Mouse (Mus musculus) intestine, postnatal 0 days (tissue): Measurements from ENCODE around the gene Tmem174. TPM values are rescaled to one million over a fixed set of nuclear protein-coding genes. Genes with fewer than 3 reads are reported as not detected.

Experiments used
- ATAC-seq: fragments of 200-750 bp; cut with Nextera tagmentation; 2 replicates; pipeline ENCODE4 v1.8.0; 2017; ENCODE audit warnings: mild to moderate bottlenecking, moderate TSS enrichment, moderate library complexity
- H3K27ac ChIP-seq: fragments of 300-500 bp; sonication (generic); 2 replicates; pipeline ENCODE4 v1.5.1; 2014; ENCODE audit warnings: mild to moderate bottlenecking, low read depth, low read length, moderate library complexity
- H3K27me3 ChIP-seq: fragments of 300-500 bp; sonication (generic); replicated peaks from 2 replicates; pipeline ENCODE4 v1.6.1; 2014; ENCODE audit warnings: low read length, mixed read lengths; ENCODE audit not compliant: control insufficient read depth, insufficient read depth
- H3K36me3 ChIP-seq: fragments of 300-500 bp; sonication (generic); 2 replicates; pipeline ENCODE4 v1.6.1; 2014; ENCODE audit warnings: mild to moderate bottlenecking, moderate library complexity; ENCODE audit not compliant: control insufficient read depth, insufficient read depth
- H3K4me1 ChIP-seq: fragments of 300-500 bp; sonication (generic); replicated peaks from 2 replicates; pipeline ENCODE4 v1.6.1; 2014; ENCODE audit warnings: antibody characterized with exemption, low read length, mixed read lengths; ENCODE audit not compliant: control insufficient read depth, insufficient read depth
- H3K4me2 ChIP-seq: fragments of 300-500 bp; sonication (generic); replicated peaks from 2 replicates; pipeline ENCODE4 v1.6.1; 2014; ENCODE audit warnings: low read depth, mild to moderate bottlenecking, moderate library complexity
- H3K4me3 ChIP-seq: fragments of 300-500 bp; sonication (generic); 2 replicates; pipeline ENCODE4 v1.5.1; 2014; ENCODE audit warnings: low read depth, low read length
- H3K9ac ChIP-seq: fragments of 300-500 bp; sonication (generic); 2 replicates; pipeline ENCODE4 v1.6.1; 2014; ENCODE audit warnings: mild to moderate bottlenecking, low read depth, low read length
- H3K9me3 ChIP-seq: fragments of 300-500 bp; sonication (generic); 2 replicates; pipeline ENCODE4 v1.6.1; 2016; ENCODE audit warnings: mixed run types; ENCODE audit not compliant: control insufficient read depth
- CTCF ChIP-seq: sonication (generic); IDR thresholded peaks from 2 replicates; pipeline ENCODE4 v1.5.1; 2016; ENCODE audit warnings: low read depth, mild to moderate bottlenecking, control low read depth, antibody characterized with exemption, moderate library complexity
- WGBS: fragments of 180-500 bp; shearing (Covaris S2); extraction: QIAGEN DNeasy Blood & Tissue Kit; methylation state at CpG from one replicate; pipeline ENCODE4 v1.1.7; 2014; 5-methylcytosine and 5-hydroxymethylcytosine counted together
- polyA plus RNA-seq: library from polyadenylated mRNA; unstranded; fragments of >200 nt; fragmentation: Nextera tagmentation; extraction: Ambion mirVana; gene quantifications from 2 replicates; pipeline ENCODE4 v1.2.1, GENCODE M21; 2015

Gene Tmem174
- polyA plus RNA-seq, 1 experiment from 2014 or later, result 0.21 TPM

GRCm38 (mm10) chr13:98654129-98654939, 17.1 kb upstream of the Tmem174 start:
- no peak overlapping the region for H3K4me3 ChIP-seq
- no peaks in the 10 kb centered on the region for H3K36me3 ChIP-seq
- H3K4me1 ChIP-seq, result 0 out of 2 replicates have a peak, but pooled peaks cover 2% of the 10 kb centered on the region
- H3K27ac ChIP-seq, result no peak overlapping the region
- no peak overlapping the region for H3K9ac ChIP-seq
- no peak for TF ChIP-seq CTCF
- H3K27me3 ChIP-seq, result no peaks in the 10 kb centered on the region
- no peak overlapping the region for H3K4me2 ChIP-seq
- H3K9me3 ChIP-seq, result no peaks in the 10 kb centered on the region
- no peak for ATAC-seq
- 73% methylated on average over 10 of the region's 10 CpGs for WGBS

DNA sequence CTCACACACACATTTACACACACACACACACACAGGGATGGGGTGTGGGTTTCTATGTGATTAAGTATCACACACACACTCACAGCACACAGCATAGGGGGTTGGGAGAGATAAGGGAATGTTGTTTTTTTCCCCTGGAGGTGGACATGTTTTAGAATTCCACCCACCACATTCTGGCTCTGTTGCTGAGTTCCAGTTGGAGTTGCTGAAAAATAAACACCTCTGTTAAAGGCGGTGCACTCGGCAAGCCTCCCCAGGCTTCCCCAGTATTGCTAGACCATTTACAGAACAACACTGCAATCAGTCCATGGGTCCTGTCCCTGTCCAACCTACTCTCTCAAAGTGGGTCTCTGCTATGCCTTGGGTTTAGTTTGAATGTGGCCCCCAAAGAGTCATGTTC, 15.0 kb upstream of the Tmem174 start:
- no peak overlapping the region for H3K4me2 ChIP-seq
- H3K36me3 ChIP-seq, result no peaks in the 10 kb centered on the region
- H3K9me3 ChIP-seq, result no peaks in the 10 kb centered on the region
- H3K4me1 ChIP-seq, result 0 out of 2 replicates have a peak, but pooled peaks cover 2% of the 10 kb centered on the region
- no peak for ATAC-seq
- H3K27ac ChIP-seq, result no peak overlapping the region
- no peak overlapping the region for H3K4me3 ChIP-seq
- no peak for TF ChIP-seq CTCF
- no peak overlapping the region for H3K9ac ChIP-seq
- WGBS, result 76% methylated on average over 2 of the region's 2 CpGs
- H3K27me3 ChIP-seq, result no peaks in the 10 kb centered on the region

GRCm38 (mm10) chr13:98651228-98651977, 14.2 kb upstream of the Tmem174 start:
- H3K4me2 ChIP-seq, result 0 out of 2 replicates have a peak overlapping the region, but pooled peaks have one; percentile 13
- H3K27me3 ChIP-seq, result no peaks in the 10 kb centered on the region
- TF ChIP-seq CTCF, result no peak
- 36% methylated on average over 17 of the region's 17 CpGs for WGBS
- H3K36me3 ChIP-seq, result no peaks in the 10 kb centered on the region
- 0 out of 2 replicates have a peak, but pooled peaks cover 2% of the 10 kb centered on the region for H3K4me1 ChIP-seq
- no peak overlapping the region for H3K9ac ChIP-seq
- no peak overlapping the region for H3K4me3 ChIP-seq
- no peak overlapping the region for H3K27ac ChIP-seq
- H3K9me3 ChIP-seq, result no peaks in the 10 kb centered on the region
- peak; percentile 77 for ATAC-seq

DNA sequence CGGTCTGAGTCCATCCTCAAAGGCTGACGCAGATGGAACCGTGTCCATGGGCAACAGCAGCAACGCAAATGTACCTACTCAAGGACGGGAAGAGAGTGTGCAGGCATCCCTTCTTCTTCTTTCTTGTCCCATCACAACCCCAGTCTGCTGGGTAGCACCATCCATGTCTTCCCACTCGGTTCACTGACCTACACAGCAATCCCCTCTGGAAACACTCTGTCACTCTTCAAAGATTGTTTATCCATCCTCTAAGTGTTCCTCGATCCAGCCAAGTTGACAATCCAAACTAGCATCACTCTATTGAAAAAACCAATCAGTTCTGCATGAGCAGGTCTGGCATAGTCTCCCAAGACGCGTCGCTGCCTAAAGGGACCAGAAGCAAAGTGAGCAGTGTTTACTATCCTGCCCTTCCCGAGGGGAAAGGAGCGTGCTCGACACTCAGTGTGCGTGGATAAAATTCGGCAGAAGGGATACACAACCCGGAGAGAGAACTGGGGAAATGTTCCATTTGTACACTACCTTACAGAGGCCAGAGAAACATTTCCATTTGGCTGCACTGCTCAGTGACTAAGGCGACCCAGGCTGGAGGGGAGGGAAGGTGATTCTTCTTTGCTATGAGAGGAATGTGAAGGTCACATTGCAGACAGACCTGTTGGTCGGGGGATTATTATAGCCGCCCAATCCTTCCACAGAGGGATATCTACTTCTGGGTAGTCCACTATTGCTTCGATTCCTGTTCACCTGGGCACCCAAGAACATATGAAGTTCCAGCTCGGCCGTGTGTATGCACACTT, 10.8 kb upstream of the Tmem174 start:
- no peaks in the 10 kb centered on the region for H3K27me3 ChIP-seq
- H3K4me3 ChIP-seq, result no peak overlapping the region
- H3K27ac ChIP-seq, result no peak overlapping the region
- TF ChIP-seq CTCF, result no peak
- no peaks in the 10 kb centered on the region for H3K9me3 ChIP-seq
- H3K36me3 ChIP-seq, result no peaks in the 10 kb centered on the region
- H3K4me1 ChIP-seq, result 0 out of 2 replicates have a peak, but pooled peaks cover 2% of the 10 kb centered on the region
- ATAC-seq, result no peak
- WGBS, result 77% methylated on average over 22 of the region's 22 CpGs
- H3K9ac ChIP-seq, result no peak overlapping the region
- no peak overlapping the region for H3K4me2 ChIP-seq

DNA sequence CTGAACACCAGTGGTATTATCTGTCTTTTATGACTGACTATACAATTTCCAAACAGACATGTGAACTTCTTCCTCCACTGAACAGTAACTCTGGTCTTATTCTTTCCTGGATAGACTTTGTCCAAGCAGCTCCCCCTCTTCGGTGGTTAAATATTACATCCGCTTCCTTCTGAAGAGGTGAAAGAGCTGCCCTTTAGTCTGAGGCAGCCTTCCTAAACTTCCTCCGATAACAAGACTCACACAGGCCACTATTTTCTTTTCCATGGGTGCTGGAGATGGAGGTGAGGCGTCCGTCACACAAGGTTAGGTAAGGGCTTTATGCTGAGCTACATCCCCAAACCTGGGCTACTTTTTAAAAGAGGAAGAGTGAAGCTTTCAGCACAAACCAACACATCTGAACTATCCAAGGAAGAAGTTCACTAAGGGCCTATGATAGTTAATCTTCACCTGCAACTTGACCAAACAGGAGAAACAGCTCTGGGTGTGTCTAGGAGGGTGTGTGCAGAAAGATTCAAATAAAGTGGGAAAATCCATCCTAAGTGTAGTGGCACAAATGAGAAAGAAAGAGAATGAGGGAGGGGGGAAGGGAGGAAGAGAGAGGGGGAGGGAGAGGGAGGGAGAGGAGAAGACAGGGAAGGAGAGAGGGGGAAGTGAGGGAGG, 1.4 kb upstream of the Tmem174 start:
- Histone ChIP-seq H3K27ac (peak overlapping the region; percentile 82), H3K9me3 (no peaks in the 10 kb centered on the region), H3K36me3 (no peaks in the 10 kb centered on the region), H3K4me1 (no peaks in the 10 kb centered on the region), H3K9ac (no peak overlapping the region), H3K27me3 (no peaks in the 10 kb centered on the region), H3K4me3 (no peak overlapping the region), H3K4me2 (no peak overlapping the region)
- peak; percentile 89 for ATAC-seq
- no peak for TF ChIP-seq CTCF
- WGBS, result 41% methylated on average over 5 of the region's 5 CpGs
